Mouse (Mus musculus) granulocyte monocyte progenitor cell, adult 5-6 weeks (primary cell): ENCODE results near the gene Cpxm1. TPM values are rescaled to one million over a fixed set of nuclear protein-coding genes. Genes with fewer than 3 reads are reported as not detected.

Experiments used
- ATAC-seq: replicated peaks from 2 replicates; pipeline ENCODE4 v1.8.0; 2016; ENCODE audit warnings: mild to moderate bottlenecking, moderate TSS enrichment, inconsistent platforms; ENCODE audit not compliant: poor library complexity, severe bottlenecking
- total RNA-seq, 2 experiments: library from RNA; stranded (forward) in 1 of 2; stranded (reverse) in 1 of 2; fragments of 200-712, 200-1000 nt in 1 of 2; fragments of >200 nt in 1 of 2; fragmentation: Nextera tagmentation in 1 of 2; gene quantifications; 2 replicates each; pipeline ENCODE4 v1.2.3; 2014 to 2017

Gene Cpxm1
- total RNA-seq, 2 experiments from 2014 or later: 3.2 TPM; not detected in 1

GRCm38 (mm10) chr2:130350376-130350775, 47.0 kb downstream of the Cpxm1 start:
- ATAC-seq: no peak

- no peak for ATAC-seq
These were observed 56.2 kb downstream of the Cpxm1 start for GRCm38 (mm10) chr2:130341220-130341580.

Other genes with a start within 250 kb of the Cpxm1 start
- 270 and 359 TPM in 2 replicates for gene Snrpb, start 218.2 kb downstream of the Cpxm1 start, total RNA-seq (2014; fragmentation: Nextera tagmentation)
- 191 and 210 TPM in 2 replicates for gene Snrpb, start 218.2 kb downstream of the Cpxm1 start, total RNA-seq (2017)
- gene Tmc2, start 202.4 kb downstream of the Cpxm1 start, total RNA-seq (2014; fragmentation: Nextera tagmentation): not detected in 2 replicates
- not detected in 2 replicates for gene Tmc2, start 202.4 kb downstream of the Cpxm1 start, total RNA-seq (2017)
- 501 and 575 TPM in 2 replicates for gene Nop56, start 123.1 kb downstream of the Cpxm1 start, total RNA-seq (2014; fragmentation: Nextera tagmentation)
- gene Nop56, start 123.1 kb downstream of the Cpxm1 start, total RNA-seq (2017): 468 and 587 TPM in 2 replicates
- 130 and 165 TPM in 2 replicates for gene Idh3b, start 113.0 kb downstream of the Cpxm1 start, total RNA-seq (2014; fragmentation: Nextera tagmentation)
- gene Idh3b, start 113.0 kb downstream of the Cpxm1 start, total RNA-seq (2017): 116 and 121 TPM in 2 replicates
- not detected in 2 replicates for gene Ebf4, start 102.4 kb downstream of the Cpxm1 start, total RNA-seq (2014; fragmentation: Nextera tagmentation)
- not detected in 2 replicates for gene Ebf4, start 102.4 kb downstream of the Cpxm1 start, total RNA-seq (2017)
- gene Gm28372, start 7.7 kb upstream of the Cpxm1 start, total RNA-seq (2014; fragmentation: Nextera tagmentation): not detected in 2 replicates
- not detected in 2 replicates for gene Gm28372, start 7.7 kb upstream of the Cpxm1 start, total RNA-seq (2017)
- gene 1700020A23Rik, start 7.7 kb upstream of the Cpxm1 start, total RNA-seq (2014; fragmentation: Nextera tagmentation): not detected in 2 replicates
- not detected in 2 replicates for gene 1700020A23Rik, start 7.7 kb upstream of the Cpxm1 start, total RNA-seq (2017)
- gene Tmem239, start 8.9 kb upstream of the Cpxm1 start, total RNA-seq (2014; fragmentation: Nextera tagmentation): not detected in 2 replicates
- not detected in 2 replicates for gene Tmem239, start 8.9 kb upstream of the Cpxm1 start, total RNA-seq (2017)
- 128 and 155 TPM in 2 replicates for gene Vps16, start 26.8 kb upstream of the Cpxm1 start, total RNA-seq (2014; fragmentation: Nextera tagmentation)
- gene Vps16, start 26.8 kb upstream of the Cpxm1 start, total RNA-seq (2017): 129 and 167 TPM in 2 replicates
- 13.0 and 14.9 TPM in 2 replicates for gene Pced1a, start 27.1 kb upstream of the Cpxm1 start, total RNA-seq (2014; fragmentation: Nextera tagmentation)
- 13.6 and 17.2 TPM in 2 replicates for gene Pced1a, start 27.1 kb upstream of the Cpxm1 start, total RNA-seq (2017)
- gene Ptpra, start 52.7 kb upstream of the Cpxm1 start, total RNA-seq (2014; fragmentation: Nextera tagmentation): 68.9 and 76.2 TPM in 2 replicates
- 118 and 138 TPM in 2 replicates for gene Ptpra, start 52.7 kb upstream of the Cpxm1 start, total RNA-seq (2017)
- 66.7 and 82.1 TPM in 2 replicates for gene Mrps26, start 166.2 kb upstream of the Cpxm1 start, total RNA-seq (2014; fragmentation: Nextera tagmentation)
- 47.1 and 52.4 TPM in 2 replicates for gene Mrps26, start 166.2 kb upstream of the Cpxm1 start, total RNA-seq (2017)
- gene Oxt, start 178.6 kb upstream of the Cpxm1 start, total RNA-seq (2014; fragmentation: Nextera tagmentation): not detected in 2 replicates
- gene Oxt, start 178.6 kb upstream of the Cpxm1 start, total RNA-seq (2017): not detected in 2 replicates
- not detected in 2 replicates for gene Avp, start 185.0 kb upstream of the Cpxm1 start, total RNA-seq (2014; fragmentation: Nextera tagmentation)
- not detected in 2 replicates for gene Avp, start 185.0 kb upstream of the Cpxm1 start, total RNA-seq (2017)
- 15.6 and 16.3 TPM in 2 replicates for gene Fastkd5, start 232.5 kb upstream of the Cpxm1 start, total RNA-seq (2014; fragmentation: Nextera tagmentation)
- gene Fastkd5, start 232.5 kb upstream of the Cpxm1 start, total RNA-seq (2017): 17.1 and 19.3 TPM in 2 replicates
- 7.0 and 9.3 TPM in 2 replicates for gene Ubox5, start 232.5 kb upstream of the Cpxm1 start, total RNA-seq (2014; fragmentation: Nextera tagmentation)
- 5.9 and 10.0 TPM in 2 replicates for gene Ubox5, start 232.5 kb upstream of the Cpxm1 start, total RNA-seq (2017)
- 1.2 TPM in 1 of 2 replicates, not detected in the other for gene Lzts3, start 245.2 kb upstream of the Cpxm1 start, total RNA-seq (2014; fragmentation: Nextera tagmentation)
- 0.13 and 0.57 TPM in 2 replicates for gene Lzts3, start 245.2 kb upstream of the Cpxm1 start, total RNA-seq (2017)